Mouse (Mus musculus) midbrain, postnatal 0 days (tissue): ENCODE data around the gene Rab8b. TPM values are rescaled to one million over a fixed set of nuclear protein-coding genes. Genes with fewer than 3 reads are reported as not detected.

ENCODE experiments used
- ATAC-seq: fragments of 200-750 bp; cut with Nextera tagmentation; 2 replicates; pipeline ENCODE4 v1.8.0; 2017; ENCODE audit warnings: moderate number of reproducible peaks, mild to moderate bottlenecking, moderate TSS enrichment, moderate library complexity; ENCODE audit not compliant: low FRiP score
- DNase-seq: peaks from one replicate; pipeline ENCODE4 v3.0.0-alpha.2; 2015; ENCODE audit warnings: low spot score
- H3K27ac ChIP-seq: fragments of 300-500 bp; sonication (generic); 2 replicates; pipeline ENCODE4 v1.5.1; 2014; ENCODE audit warnings: low read depth, mild to moderate bottlenecking, low read length, mixed read lengths
- H3K27me3 ChIP-seq: fragments of 300-500 bp; sonication (generic); 2 replicates; pipeline ENCODE4 v1.6.1; 2014; ENCODE audit warnings: low read length, control low read depth, mixed read lengths; ENCODE audit not compliant: insufficient read depth
- H3K36me3 ChIP-seq: fragments of 300-500 bp; sonication (generic); 2 replicates; pipeline ENCODE4 v1.6.1; 2014; ENCODE audit warnings: low read length, control low read depth, mixed read lengths; ENCODE audit not compliant: insufficient read depth
- H3K4me1 ChIP-seq: fragments of 300-500 bp; sonication (generic); 2 replicates; pipeline ENCODE4 v1.6.1; 2014; ENCODE audit warnings: mild to moderate bottlenecking, control low read depth, antibody characterized with exemption, low read length, mixed read lengths; ENCODE audit not compliant: insufficient read depth
- H3K4me2 ChIP-seq: fragments of 300-500 bp; sonication (generic); 2 replicates; pipeline ENCODE4 v1.6.1; 2014; ENCODE audit warnings: low read depth, mild to moderate bottlenecking, low read length, mixed read lengths; ENCODE audit not compliant: poor library complexity, severe bottlenecking
- H3K4me3 ChIP-seq: fragments of 300-500 bp; sonication (generic); 2 replicates; pipeline ENCODE4 v1.5.1; 2014; ENCODE audit warnings: low read depth, mild to moderate bottlenecking, low read length, moderate library complexity
- H3K9ac ChIP-seq: fragments of 300-500 bp; sonication (generic); replicated peaks from 2 replicates; pipeline ENCODE4 v1.6.1; 2014; ENCODE audit warnings: mild to moderate bottlenecking, low read length, moderate library complexity, mixed read lengths; ENCODE audit not compliant: poor library complexity, severe bottlenecking
- H3K9me3 ChIP-seq: fragments of 300-500 bp; sonication (generic); 2 replicates; pipeline ENCODE4 v1.6.1; 2016; ENCODE audit warnings: low read length, control low read depth
- CTCF ChIP-seq: IDR thresholded peaks from 2 replicates; pipeline ENCODE4 v1.5.1; 2016; ENCODE audit warnings: antibody characterized with exemption, mild to moderate bottlenecking
- WGBS: fragments of 180-500 bp; shearing (Covaris S2); extraction: QIAGEN DNeasy Blood & Tissue Kit; methylation state at CpG from one replicate; pipeline ENCODE4 v1.1.7; 2014; 5-methylcytosine and 5-hydroxymethylcytosine counted together
- polyA plus RNA-seq: library from polyadenylated mRNA; unstranded; fragments of >200 nt; fragmentation: Nextera tagmentation; extraction: Ambion mirVana; gene quantifications from 2 replicates; pipeline ENCODE4 v1.2.1, GENCODE M21; 2015
- total RNA-seq: library from RNA; depleted of rRNA; stranded (reverse); fragments of >200 nt; gene quantifications from 2 replicates; pipeline ENCODE4 v1.2.3, GENCODE M21; 2014; rRNA removed

The Rab8b gene
- total RNA-seq (26.0 and 29.6 TPM in 2 replicates), polyA plus RNA-seq (15.2 and 18.2 TPM in 2 replicates)

GRCm38 (mm10) chr9:66919382-66919971, at the start of gene Rab8b:
Gene Rab8b, minus strand, starts transcription at chr9:66919687.
- under 1% methylated on average over 47 of the region's 49 CpGs for WGBS
- H3K27me3 ChIP-seq = no peaks in the 10 kb centered on the region
- peak within 1 kb of the TSS; percentile 72 for H3K4me2 ChIP-seq
- peak within 1 kb of the TSS; percentile 95 for H3K4me3 ChIP-seq
- H3K27ac ChIP-seq = peak within 1 kb of the TSS; percentile 92
- no peak for TF ChIP-seq CTCF
- H3K9ac ChIP-seq = peak within 1 kb of the TSS; percentile 99
- 0 out of 2 replicates have a peak, but pooled peaks cover 6% of the 10 kb centered on the region for H3K4me1 ChIP-seq
- no peaks in the 10 kb centered on the region; the same call in 1 of the 2 replicates for H3K36me3 ChIP-seq
- no peaks in the 10 kb centered on the region for H3K9me3 ChIP-seq
- peak; percentile 98 for ATAC-seq
- peak; percentile 98 for DNase-seq

- Histone ChIP-seq H3K36me3 (peaks cover 21% of the 10 kb centered on the region), H3K9me3 (no peaks in the 10 kb centered on the region), H3K4me2 (no peak overlapping the region), H3K9ac (no peak overlapping the region), H3K27ac (no peak overlapping the region), H3K4me3 (no peak overlapping the region), H3K27me3 (no peaks in the 10 kb centered on the region), H3K4me1 (no peaks in the 10 kb centered on the region)
- 94% methylated on average over 8 of the region's 8 CpGs for WGBS
- no peak for TF ChIP-seq CTCF
- DNase-seq = no peak
- ATAC-seq = no peak
These were observed 48.0 kb upstream of the Rab8b start for GRCm38 (mm10) chr9:66967492-66967891.

DNA sequence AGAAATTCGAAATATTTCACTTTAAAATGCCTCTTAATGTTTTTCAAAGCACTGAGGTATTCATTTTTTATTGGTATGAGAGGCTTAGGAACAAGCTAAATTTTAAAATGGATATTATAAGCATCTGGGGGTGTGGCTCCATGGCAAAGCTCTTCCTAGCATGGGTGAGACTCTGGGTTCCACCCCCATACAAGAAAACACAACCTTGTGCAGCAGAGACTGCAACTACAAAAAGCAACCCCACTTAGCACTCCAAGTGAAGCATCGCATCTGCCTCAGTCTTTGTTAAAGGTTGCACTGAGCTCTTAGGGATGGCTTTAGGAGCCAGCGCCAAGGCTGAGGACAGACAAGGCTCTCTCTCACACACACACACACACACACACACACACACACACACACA, 42.0 kb upstream of the Rab8b start:
- 74% methylated on average over 3 of the region's 3 CpGs for WGBS
- Histone ChIP-seq H3K4me1 (no peaks in the 10 kb centered on the region), H3K27ac (no peak overlapping the region), H3K36me3 (peaks cover 8% of the 10 kb centered on the region; the same call in 1 of the 2 replicates), H3K9ac (no peak overlapping the region), H3K4me2 (no peak overlapping the region), H3K9me3 (no peaks in the 10 kb centered on the region), H3K27me3 (no peaks in the 10 kb centered on the region), H3K4me3 (no peak overlapping the region)
- ATAC-seq (no peak), DNase-seq (no peak)
- no peak for TF ChIP-seq CTCF

DNA sequence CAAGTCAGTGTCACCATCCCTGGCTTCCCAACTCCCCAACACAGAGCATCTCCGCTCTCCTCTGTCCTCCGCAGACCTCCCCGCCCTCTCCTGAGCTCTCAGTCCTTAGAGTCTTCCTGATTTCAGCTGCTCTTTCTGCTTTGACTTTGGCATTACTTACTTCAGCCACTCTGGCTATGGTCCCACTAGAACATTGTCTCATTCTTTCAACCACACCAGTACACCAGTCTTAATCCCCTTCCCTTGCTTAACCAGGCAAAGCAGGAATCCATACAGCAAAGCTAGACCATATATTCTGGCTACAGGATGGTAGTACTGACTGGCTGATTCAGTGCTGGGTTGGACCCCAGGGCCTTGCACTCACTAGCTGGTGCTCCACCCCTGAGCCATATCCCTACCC, 38.0 kb upstream of the Rab8b start:
- no peak overlapping the region for H3K4me3 ChIP-seq
- whole genome bisulfite sequencing = 93% methylated on average over 3 of the region's 3 CpGs
- no peaks in the 10 kb centered on the region for H3K4me1 ChIP-seq
- peaks cover 15% of the 10 kb centered on the region; the same call in 1 of the 2 replicates for H3K36me3 ChIP-seq
- no peak for DNase-seq
- no peak overlapping the region for H3K4me2 ChIP-seq
- no peak for ATAC-seq
- H3K27me3 ChIP-seq = no peaks in the 10 kb centered on the region
- no peak for TF ChIP-seq CTCF
- no peak overlapping the region for H3K27ac ChIP-seq
- no peak overlapping the region for H3K9ac ChIP-seq
- H3K9me3 ChIP-seq = no peaks in the 10 kb centered on the region

GRCm38 (mm10) chr9:66952886-66953285, 33.4 kb upstream of the Rab8b start:
- no peak for ATAC-seq
- H3K9me3 ChIP-seq = no peaks in the 10 kb centered on the region
- no peaks in the 10 kb centered on the region for H3K27me3 ChIP-seq
- H3K9ac ChIP-seq = no peak overlapping the region
- H3K4me2 ChIP-seq = no peak overlapping the region
- H3K36me3 ChIP-seq = peaks cover 12% of the 10 kb centered on the region; the same call in 1 of the 2 replicates
- H3K4me1 ChIP-seq = no peaks in the 10 kb centered on the region
- 92% methylated on average over 2 of the region's 2 CpGs for WGBS
- DNase-seq = no peak
- H3K27ac ChIP-seq = no peak overlapping the region
- no peak for TF ChIP-seq CTCF
- no peak overlapping the region for H3K4me3 ChIP-seq

DNA sequence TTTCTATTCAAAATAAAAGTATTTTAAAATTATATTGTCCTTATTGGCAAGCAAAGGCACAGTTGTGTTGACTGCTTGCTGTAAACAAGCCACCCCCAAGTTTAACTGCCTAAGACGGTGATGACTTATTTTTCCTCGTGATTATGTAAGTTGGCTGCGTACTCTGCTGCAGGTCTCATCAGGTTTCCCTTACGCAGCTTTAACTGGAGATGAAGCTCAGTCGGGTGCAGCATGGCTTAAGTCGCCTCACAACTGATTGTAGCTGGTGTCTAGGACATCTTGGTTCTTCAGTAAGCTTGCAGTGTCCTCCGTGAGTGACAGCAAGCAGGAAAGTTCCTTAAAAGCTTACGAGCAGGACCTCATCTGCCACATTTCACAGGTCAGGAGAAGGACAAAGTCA, 32.8 kb upstream of the Rab8b start:
- no peak for TF ChIP-seq CTCF
- WGBS = 87% methylated on average over 8 of the region's 8 CpGs
- no peak overlapping the region for H3K4me3 ChIP-seq
- no peak overlapping the region for H3K27ac ChIP-seq
- H3K9me3 ChIP-seq = no peaks in the 10 kb centered on the region
- DNase-seq = no peak
- H3K4me2 ChIP-seq = no peak overlapping the region
- no peak for ATAC-seq
- H3K4me1 ChIP-seq = no peaks in the 10 kb centered on the region
- no peak overlapping the region for H3K9ac ChIP-seq
- H3K36me3 ChIP-seq = peaks cover 12% of the 10 kb centered on the region; the same call in 1 of the 2 replicates
- no peaks in the 10 kb centered on the region for H3K27me3 ChIP-seq
